Mouse (Mus musculus) spleen, postnatal 4 days (tissue): ENCODE data around the gene Utp3.

Experiments
- DNase-seq, 2 experiments: peaks; one replicate each; pipeline ENCODE4 v3.0.0; 2022; ENCODE audit warnings: low spot score in 2 of 2

Utp3 gene

GRCm38 (mm10) chr5:88569541-88569940, 15.3 kb downstream of the Utp3 start:
- DNase-seq = no peak

- no peak for DNase-seq
Observed at GRCm38 (mm10) chr5:88574829-88575228, 20.6 kb downstream of the Utp3 start.

- DNase-seq = peak in 1 of 2 experiments; percentile 47
Observed at GRCm38 (mm10) chr5:88575506-88576338, 21.5 kb downstream of the Utp3 start.

DNA sequence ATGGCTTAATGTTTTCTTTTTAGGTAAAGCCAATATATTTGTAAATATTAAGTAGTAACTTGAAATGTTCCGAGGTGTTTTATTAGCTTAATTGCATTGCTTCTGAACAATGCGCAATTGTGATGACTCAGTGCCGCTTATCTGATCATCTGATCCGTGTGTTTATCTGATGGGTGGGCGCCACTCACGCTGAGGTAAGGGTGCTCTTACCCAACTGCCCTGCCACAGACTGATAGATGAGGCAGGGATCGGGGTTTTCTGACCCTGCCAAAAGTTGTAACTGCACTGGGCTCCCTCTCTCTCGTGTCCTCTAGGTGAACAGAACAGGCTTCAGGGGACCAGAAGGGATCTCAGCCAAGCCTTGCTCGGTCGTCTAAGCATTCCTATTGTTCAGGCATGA, 26.4 kb downstream of the Utp3 start:
- DNase-seq = no peak

GRCm38 (mm10) chr5:88581343-88581742, 27.1 kb downstream of the Utp3 start:
- DNase-seq = no peak

DNA sequence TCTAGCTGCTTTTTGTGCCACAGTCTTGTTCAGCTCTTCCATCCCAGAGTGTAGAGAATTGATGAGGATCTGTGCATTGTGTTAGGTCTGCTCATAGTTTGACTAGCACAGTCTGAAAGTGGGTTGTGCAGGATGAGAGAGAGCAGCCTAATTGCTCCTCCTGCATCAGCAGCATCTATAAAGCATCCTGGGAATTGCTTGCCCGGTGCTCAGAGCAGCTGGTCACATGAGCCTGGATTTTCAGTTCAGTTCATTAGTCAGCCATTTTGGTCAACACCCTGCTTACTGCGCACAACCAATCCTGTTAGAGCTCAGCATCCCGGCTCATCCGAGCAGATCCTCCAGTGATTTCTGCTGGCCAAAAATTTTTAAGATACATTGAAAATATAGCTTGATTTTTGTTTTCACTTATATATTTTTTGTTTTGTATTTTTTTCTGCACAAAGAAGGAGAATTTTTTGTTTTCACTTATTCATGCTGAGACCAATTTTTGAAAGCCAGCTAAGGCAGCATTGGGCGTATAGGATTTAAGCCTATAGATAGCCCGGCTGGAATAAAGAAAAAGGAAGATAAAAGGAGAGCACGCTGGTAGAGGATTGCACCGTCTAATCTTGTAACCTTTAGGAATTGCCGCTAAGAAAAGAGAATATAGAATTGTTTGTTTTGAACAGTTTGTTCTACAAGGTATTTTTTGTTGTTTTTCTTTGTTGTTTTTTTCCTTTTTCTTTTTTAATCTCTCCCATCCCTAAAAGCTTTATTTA, 29.2 kb downstream of the Utp3 start:
- DNase-seq = no peak

DNA sequence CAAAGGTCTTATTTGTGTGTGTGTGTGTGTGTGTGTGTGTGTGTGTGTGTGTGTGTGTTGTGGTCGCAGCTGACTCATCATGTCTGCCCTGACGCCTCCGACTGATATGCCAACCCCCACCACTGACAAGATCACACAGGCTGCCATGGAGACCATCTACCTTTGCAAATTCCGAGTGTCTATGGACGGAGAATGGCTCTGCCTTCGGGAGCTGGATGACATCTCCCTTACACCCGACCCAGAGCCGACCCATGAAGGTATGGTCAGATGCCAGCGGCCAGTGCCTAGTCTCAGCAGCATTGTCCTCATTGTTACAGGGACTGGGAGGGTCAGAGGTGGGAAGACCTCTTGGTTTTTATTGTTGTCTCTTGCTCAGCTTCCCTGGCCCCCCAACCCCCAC, 29.8 kb downstream of the Utp3 start:
- no peak for DNase-seq

DNA sequence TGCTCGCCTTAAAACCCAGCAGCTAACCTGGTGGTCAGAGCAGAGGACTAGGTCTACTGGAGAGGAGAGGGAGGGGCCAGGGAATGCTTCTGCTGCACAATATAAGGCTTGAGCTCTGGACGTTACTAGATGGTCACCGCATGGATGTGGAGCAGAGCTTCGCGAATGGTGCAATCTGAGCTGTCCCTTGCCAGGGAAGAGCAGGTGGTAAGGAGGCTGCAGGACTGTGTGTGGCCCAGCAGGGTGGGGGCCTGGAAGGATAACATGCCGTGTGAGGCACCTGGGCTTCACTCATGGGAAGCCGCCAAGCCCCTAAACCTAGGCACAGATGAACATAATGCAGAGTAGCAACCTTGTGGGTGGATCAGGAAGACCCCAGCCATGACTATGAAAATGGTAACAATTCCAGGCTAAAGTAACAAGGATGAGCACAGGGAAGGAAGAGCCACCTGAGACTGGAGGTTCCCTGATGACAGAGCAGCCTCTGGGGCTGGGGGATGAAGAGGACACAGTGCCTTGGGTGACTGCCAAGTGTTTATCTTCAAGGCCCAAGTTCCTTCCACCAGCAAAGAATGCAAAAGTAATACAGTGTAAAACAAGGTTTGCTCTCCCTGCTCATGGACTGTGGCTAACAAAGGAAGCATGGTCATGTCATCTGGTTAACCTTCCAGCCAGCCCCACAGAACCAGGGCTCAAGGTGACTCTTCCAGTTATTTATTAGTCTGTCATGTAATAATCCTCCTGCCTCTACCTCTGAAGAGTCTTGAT, 32.3 kb downstream of the Utp3 start:
- no peak for DNase-seq

- no peak for DNase-seq
Observed at GRCm38 (mm10) chr5:88587211-88587934, 33.1 kb downstream of the Utp3 start.

DNA sequence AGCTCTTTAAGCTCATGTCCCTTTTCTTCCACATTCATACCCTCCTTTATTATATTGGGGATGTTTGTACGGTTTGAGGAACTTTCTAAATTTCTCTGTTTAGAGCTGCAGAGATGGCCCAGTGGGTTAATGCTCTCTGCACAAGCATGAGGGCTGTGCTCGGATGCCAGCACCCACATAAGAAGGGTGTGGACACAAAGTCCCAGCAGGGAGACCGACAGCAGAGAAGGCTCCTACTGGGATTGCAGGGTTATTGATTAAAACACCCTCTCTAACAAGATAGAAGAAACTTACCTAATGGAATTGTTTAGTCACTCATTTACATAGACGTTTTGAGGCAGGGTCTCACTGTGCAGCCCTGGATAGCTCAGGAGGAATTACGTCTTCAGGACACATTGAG, 34.2 kb downstream of the Utp3 start:
- DNase-seq = no peak

DNA sequence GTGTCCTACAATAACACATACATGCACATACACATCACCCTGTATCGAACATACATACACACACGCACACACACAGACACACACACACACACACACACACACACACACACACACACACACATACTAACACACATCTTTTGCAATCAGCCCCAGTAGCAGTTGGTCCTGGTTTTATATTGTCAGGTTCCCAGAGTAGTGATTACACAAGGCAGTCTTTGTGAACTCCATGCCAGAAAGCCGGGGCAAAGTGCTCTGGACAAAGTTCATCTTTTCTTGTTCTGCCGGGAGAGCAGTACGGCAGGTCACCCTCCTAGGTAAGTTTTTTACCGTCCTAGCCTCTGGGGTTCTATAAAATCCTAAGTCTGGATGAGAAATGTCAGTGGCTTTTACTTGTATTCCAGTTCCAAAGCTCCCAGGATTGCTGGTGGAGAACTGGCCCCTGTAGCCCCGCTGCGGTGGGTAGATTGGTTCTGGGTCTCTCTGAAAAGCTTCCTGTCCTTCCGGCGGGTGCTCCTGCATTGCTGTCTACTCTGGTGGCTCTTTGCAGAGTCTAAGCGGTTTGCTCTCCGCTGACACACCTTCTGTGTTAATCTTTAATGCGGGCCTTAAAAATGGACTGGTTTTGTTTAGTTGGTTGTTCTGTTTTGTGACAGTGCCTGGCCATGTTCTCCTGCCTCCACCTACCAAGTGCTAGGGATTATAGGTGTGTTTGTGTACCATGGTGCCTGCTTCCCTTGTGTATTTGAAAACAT, 39.3 kb downstream of the Utp3 start:
- DNase-seq = no peak

- DNase-seq = no peak
Observed at GRCm38 (mm10) chr5:88594173-88594569, 39.9 kb downstream of the Utp3 start.

GRCm38 (mm10) chr5:88595537-88596455, 41.5 kb downstream of the Utp3 start:
- no peak for DNase-seq

DNA sequence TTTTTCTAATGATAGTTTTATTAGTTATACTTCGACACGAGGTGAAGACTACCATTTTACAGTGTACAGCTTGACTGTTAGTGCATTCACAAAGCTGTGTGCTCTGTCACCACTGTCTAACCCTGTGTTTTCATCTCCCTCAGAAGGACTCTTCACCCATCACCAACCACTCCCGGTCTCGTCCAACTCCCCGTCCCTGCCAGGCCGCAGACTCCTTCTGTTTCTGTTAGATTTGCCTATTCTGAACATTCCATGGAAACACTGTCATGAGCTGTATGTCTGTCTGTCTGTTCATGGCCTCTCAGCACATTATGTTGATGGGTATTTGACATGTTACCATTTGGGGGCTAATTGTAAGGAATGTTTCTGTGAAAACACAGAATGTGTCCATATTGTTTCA, 44.7 kb downstream of the Utp3 start:
- DNase-seq = no peak

DNA sequence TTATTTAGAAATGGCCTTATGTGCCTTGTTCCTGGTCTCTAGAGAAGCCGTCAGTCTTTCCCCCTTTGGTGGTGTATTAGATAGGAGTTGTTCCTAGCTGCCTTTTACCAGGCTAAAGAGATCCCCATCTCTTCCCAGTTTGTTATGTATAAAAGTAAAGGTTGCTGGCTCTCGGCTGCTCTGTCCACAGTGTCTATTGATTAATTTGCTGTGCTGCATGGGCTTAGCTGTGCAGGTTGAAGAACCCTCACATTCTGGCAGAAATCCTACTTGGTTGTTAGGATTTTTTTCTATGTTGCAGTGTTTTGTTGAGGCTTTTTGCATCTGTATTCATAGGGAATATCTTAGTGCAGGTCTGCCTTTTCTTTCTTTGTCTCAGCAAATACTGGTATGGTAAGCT, 47.8 kb downstream of the Utp3 start:
- DNase-seq = no peak

DNA sequence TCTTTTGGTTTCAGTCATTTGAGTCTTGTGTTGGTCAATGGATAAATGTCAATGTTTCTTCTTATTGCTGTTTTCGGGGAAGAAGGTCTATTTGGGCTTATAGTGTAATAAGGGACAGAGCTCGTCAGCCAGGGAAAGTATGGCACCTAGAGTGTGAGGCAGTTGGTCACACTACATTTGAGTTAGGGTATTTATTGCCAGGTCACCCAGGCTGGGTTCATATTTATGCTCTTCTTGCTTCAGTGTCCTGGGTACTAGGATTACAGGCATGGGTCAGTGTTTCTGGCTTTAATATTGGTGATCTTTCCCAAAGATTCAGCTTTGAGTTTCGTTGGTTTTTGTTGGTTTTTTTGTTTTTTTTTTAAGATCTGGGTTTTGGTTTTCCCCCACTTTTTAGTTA, 48.5 kb downstream of the Utp3 start:
- no peak for DNase-seq

- no peak for DNase-seq
Observed at GRCm38 (mm10) chr5:88604046-88604445, 49.8 kb downstream of the Utp3 start.

GRCm38 (mm10) chr5:88604641-88605358, 50.5 kb downstream of the Utp3 start:
- no peak for DNase-seq
